Mouse (Mus musculus) brain, embryonic 14.5 days (tissue): Measurements from ENCODE around the gene Lpgat1. TPM values are rescaled to one million over a fixed set of nuclear protein-coding genes. Genes with fewer than 3 reads are reported as not detected.

ENCODE experiments used
- DNase-seq: peaks from one replicate; pipeline ENCODE4 v3.0.0-alpha.2; 2011; ENCODE audit warnings: low read depth
- CTCF ChIP-seq: fragments of 200-500 bp; IDR thresholded peaks from 2 replicates; pipeline ENCODE4 v1.5.1; 2012; ENCODE audit warnings: inconsistent platforms, mild to moderate bottlenecking, moderate library complexity, borderline replicate concordance; ENCODE audit not compliant: insufficient read depth, insufficient read length; ENCODE audit errors: extremely low read depth
- POLR2A ChIP-seq: fragments of 200-500 bp; IDR thresholded peaks from 2 replicates; pipeline ENCODE4 v1.6.1; 2012; ENCODE audit warnings: mild to moderate bottlenecking, inconsistent platforms, borderline replicate concordance; ENCODE audit not compliant: poor library complexity, insufficient read depth, insufficient read length, severe bottlenecking; ENCODE audit errors: extremely low read depth
- polyA plus RNA-seq: library from polyadenylated mRNA; depleted of rRNA; stranded (reverse); fragments of >200 nt; gene quantifications from 2 replicates; pipeline ENCODE4 v1.2.3, GENCODE M21; 2012

Lpgat1 gene
- polyA plus RNA-seq, 1 experiment = 36.8 TPM

DNA sequence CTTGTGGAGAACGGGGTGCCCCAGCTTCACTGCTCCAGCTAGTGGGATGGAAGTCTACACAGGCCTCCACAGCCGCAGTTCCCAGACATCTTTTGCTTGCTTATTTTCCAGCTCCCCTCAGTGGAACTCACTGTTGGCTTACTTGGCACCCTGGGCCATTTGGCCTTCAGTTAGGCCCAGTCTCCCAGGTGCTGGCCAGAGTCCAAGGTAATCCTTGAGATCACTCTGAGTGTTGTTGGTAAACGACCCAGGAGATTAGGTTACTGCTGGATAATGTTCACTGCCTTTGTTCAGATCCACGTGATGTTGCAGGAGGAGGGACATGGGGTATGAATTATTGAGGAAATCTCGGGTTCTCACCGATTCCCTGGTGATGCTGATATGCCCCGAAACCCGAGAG lies 75.4 kb downstream of the Lpgat1 start:
- TF ChIP-seq CTCF = no peak
- no peak for TF ChIP-seq POLR2A
- DNase-seq = peak; percentile 21

DNA sequence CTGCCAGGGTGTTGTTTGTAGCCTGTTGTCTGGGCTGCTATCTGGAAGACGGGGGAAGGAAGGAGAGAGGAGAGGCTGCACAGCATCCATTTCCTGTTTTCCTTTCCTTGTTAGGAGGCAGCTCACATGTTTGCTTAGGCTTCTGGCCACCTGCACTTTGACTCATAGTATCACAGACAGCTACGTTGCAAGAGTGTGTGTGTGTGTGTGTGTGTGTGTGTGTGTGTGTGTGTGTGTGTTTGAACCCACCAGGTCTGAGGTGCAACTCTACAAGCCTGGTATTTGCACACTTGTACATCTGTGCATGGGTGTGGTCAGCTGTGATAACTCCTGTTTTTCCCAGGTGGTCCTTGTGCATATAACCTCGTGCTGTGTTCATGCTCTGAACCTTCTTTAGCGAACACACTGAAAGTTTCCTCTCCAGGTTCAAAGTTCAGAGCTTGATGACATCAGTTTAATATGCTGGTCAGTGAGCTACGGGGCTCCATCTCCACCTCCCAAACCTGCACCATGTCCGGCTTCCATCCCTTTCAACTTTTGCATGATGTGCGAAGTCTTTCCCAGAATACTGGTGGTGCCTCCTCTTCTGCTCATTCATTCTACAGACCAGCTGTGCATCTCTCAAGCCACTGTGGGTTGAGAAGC lies 76.4 kb downstream of the Lpgat1 start:
- TF ChIP-seq POLR2A = no peak

GRCm38 (mm10) chr1:191796238-191796896 lies 78.7 kb downstream of the Lpgat1 start:
- no peak for DNase-seq
- TF ChIP-seq POLR2A = no peak
- TF ChIP-seq CTCF = no peak

More for the DNA sequence above, 76.4 kb downstream of the Lpgat1 start:
- no peak for DNase-seq

GRCm38 (mm10) chr1:191802093-191802819 lies 84.6 kb downstream of the Lpgat1 start:
- DNase-seq = no peak
- no peak for TF ChIP-seq POLR2A
- no peak for TF ChIP-seq CTCF

- DNase-seq = peak; percentile 24
Observed at GRCm38 (mm10) chr1:191802820-191803655, 85.4 kb downstream of the Lpgat1 start.

GRCm38 (mm10) chr1:191804747-191805146 lies 87.1 kb downstream of the Lpgat1 start:
- DNase-seq = no peak
- TF ChIP-seq CTCF = no peak
- no peak for TF ChIP-seq POLR2A

More at GRCm38 (mm10) chr1:191802820-191803655, 85.4 kb downstream of the Lpgat1 start:
- TF ChIP-seq CTCF (no peak), POLR2A (no peak)

DNA sequence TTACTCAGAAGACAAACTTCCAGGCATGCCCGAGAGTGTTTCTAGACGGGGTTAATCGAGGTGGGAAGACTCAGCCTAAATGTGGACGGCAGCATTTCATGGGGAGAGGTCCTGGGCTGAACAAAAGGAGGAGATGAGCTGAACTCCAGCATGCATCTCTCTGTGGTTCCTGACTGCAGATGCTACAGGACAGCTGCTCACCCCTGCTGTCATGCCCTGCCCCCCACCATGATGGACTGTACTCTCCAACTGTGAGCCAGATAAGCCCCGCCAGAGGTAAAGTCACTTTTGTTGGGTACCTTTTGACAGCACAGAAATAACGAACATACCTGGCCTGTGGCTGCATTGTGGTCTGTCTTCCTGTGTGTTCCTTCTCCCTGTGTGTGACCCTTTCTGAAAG lies 88.2 kb downstream of the Lpgat1 start:
- TF ChIP-seq CTCF = no peak
- no peak for TF ChIP-seq POLR2A
- no peak for DNase-seq

DNA sequence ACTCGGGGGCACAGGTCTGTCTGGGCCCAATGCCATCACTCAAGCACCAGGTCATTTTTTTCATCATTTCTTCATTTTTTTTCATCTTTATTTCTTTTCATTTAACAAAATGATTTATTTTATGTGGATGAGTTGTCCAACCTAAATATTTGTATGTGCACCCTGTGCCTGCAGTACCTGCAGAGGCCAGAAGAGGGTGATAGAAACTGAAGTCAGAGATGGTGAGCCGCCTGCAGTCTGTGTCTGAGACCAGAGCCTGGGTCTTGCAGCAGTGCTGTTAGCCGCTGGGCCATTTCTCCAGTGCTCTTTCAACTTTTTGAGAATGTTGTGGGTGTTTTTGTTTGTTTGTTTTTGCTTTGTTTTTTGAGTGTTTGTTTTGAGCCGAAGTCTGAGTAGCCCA lies 89.1 kb downstream of the Lpgat1 start:
- TF ChIP-seq POLR2A (no peak), CTCF (peak; percentile 42; the same call in 1 of the 2 replicates)
- DNase-seq = no peak

GRCm38 (mm10) chr1:191807979-191808378 lies 90.3 kb downstream of the Lpgat1 start:
- DNase-seq = no peak
- TF ChIP-seq POLR2A = no peak
- no peak for TF ChIP-seq CTCF

- peak; percentile 96 for DNase-seq
- TF ChIP-seq POLR2A (no peak), CTCF (no peak)
Observed at GRCm38 (mm10) chr1:191808688-191809223, 91.1 kb downstream of the Lpgat1 start.

- DNase-seq = no peak
- no peak for TF ChIP-seq CTCF
- TF ChIP-seq POLR2A = no peak
Observed at GRCm38 (mm10) chr1:191811774-191812173, 94.1 kb downstream of the Lpgat1 start.
